Comparison of ENCODE assay signal across 13 mouse cellular contexts in the genomic region with DNA sequence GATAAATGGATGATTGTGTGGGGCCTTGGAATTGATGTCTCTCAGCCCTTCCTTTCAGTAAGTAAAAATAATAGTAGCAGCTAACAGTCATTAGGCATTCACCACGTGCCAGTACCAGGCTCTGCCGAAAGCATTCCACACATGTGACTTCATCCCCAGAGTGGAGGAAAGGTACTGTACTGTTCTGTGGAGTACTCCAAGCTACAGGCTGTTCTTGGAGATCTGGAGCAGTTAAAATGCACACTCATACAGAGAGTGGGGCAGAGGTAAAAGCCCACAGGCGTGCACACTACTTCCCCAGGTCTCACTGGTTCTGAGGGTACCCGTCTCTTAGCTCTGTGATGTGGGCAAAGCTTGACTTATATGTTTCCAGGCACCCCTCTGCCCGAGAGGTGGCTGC. TPM values are rescaled to one million over a fixed set of nuclear protein-coding genes. Genes with fewer than 3 reads are reported as not detected.
DNase-seq lines count a peak whose midpoint lies in the region; ATAC-seq lines count a peak whose summit lies in the region.
"Had no signal": no experiment of that assay in that cellular context is flagged by ENCODE, and none has a peak within 500 bp of the region (broad histone marks: within the 10 kb centered on the region; RNA-seq: fewer than 3 reads in every experiment).

No protein-coding gene starts in this region.

- WGBS in forebrain, embryonic 16.5 days: 53% methylated on average over 5 of the region's 5 CpGs
- 82% methylated on average over 5 of the region's 5 CpGs for WGBS in forebrain, embryonic 10.5 days
- WGBS in liver, embryonic 11.5 days: 63% methylated on average over 5 of the region's 5 CpGs
- WGBS in heart, embryonic 14.5 days: 44% methylated on average over 5 of the region's 5 CpGs
- 71% methylated on average over 5 of the region's 5 CpGs for WGBS in hindbrain, embryonic 12.5 days

- no peak overlapping the region for H3K27ac ChIP-seq in forebrain, embryonic 16.5 days (ENCODE audit: low read length)
- H3K27ac ChIP-seq in forebrain, embryonic 10.5 days: no peak overlapping the region
- H3K27ac ChIP-seq in liver, embryonic 11.5 days (ENCODE audit: low read depth, low read length): no peak overlapping the region; the same call in 1 of the 2 replicates
- peak overlapping the region; percentile 27 to 41; a peak in 2 of 4 replicates for H3K27ac ChIP-seq in heart, embryonic 14.5 days (replicated peaks in 1 of 2; ENCODE audit: control insufficient read depth in 1 of 2, insufficient read depth in 1 of 2, low read depth in 2 of 2, low read length in 2 of 2)
- H3K27ac ChIP-seq in hindbrain, embryonic 12.5 days: no peak overlapping the region
- H3K27ac ChIP-seq: embryonic facial prominence, embryonic 15.5 days; hindbrain, embryonic 14.5 days; midbrain, embryonic 12.5 days had no signal

- DNase-seq in forebrain, embryonic 10.5 days (ENCODE audit: extremely low spot score, low spot score): no peak
- DNase-seq in liver, embryonic 11.5 days (ENCODE audit: low spot score): no peak
- DNase-seq in liver: no peak
- peak; percentile 73 for DNase-seq in A20 (ENCODE audit: low read depth, low spot score)
- DNase-seq in left cerebral cortex, adult 11 months (ENCODE audit: low spot score): no peak
- DNase-seq: kidney, postnatal 10 days; lung, adult 2 months had no signal

- no peaks in the 10 kb centered on the region for H3K36me3 ChIP-seq in forebrain, embryonic 16.5 days (ENCODE audit: control insufficient read depth, insufficient read depth)
- H3K36me3 ChIP-seq in forebrain, embryonic 10.5 days (replicated peaks): peaks cover 37% of the 10 kb centered on the region
- 0 out of 2 replicates have a peak, but pooled peaks cover 4% of the 10 kb centered on the region for H3K36me3 ChIP-seq in liver, embryonic 11.5 days (ENCODE audit: control insufficient read depth, insufficient read depth, low read length)
- H3K36me3 ChIP-seq in heart, embryonic 14.5 days (ENCODE audit: control insufficient read depth, insufficient read depth, low read length): 0 out of 2 replicates have a peak, but pooled peaks cover 6% of the 10 kb centered on the region
- 0 out of 2 replicates have a peak, but pooled peaks cover 3% of the 10 kb centered on the region for H3K36me3 ChIP-seq in hindbrain, embryonic 12.5 days
- H3K36me3 ChIP-seq: embryonic facial prominence, embryonic 15.5 days; midbrain, embryonic 12.5 days had no signal

- 0 out of 2 replicates have a peak, but pooled peaks have one; percentile 49 for ATAC-seq in forebrain, embryonic 16.5 days
- ATAC-seq in liver, embryonic 11.5 days (replicated peaks; ENCODE audit: low FRiP score): no peak
- no peak for ATAC-seq in heart, embryonic 14.5 days (ENCODE audit: insufficient number of reproducible peaks, insufficient read depth, low FRiP score, low read depth)
- no peak for ATAC-seq in hindbrain, embryonic 12.5 days (ENCODE audit: low FRiP score)

- no peaks in the 10 kb centered on the region for H3K9me3 ChIP-seq in forebrain, embryonic 16.5 days (ENCODE audit: control insufficient read depth, low read length)
- H3K9me3 ChIP-seq in forebrain, embryonic 10.5 days: no peaks in the 10 kb centered on the region
- H3K9me3 ChIP-seq in liver, embryonic 11.5 days (ENCODE audit: control insufficient read depth, low read length): no peaks in the 10 kb centered on the region
- H3K9me3 ChIP-seq in heart, embryonic 14.5 days (ENCODE audit: control insufficient read depth, low read length): no peaks in the 10 kb centered on the region
- H3K9me3 ChIP-seq in hindbrain, embryonic 12.5 days (replicated peaks): no peaks in the 10 kb centered on the region
- H3K9me3 ChIP-seq: embryonic facial prominence, embryonic 15.5 days; midbrain, embryonic 12.5 days had no signal

- H3K4me3 ChIP-seq in forebrain, embryonic 16.5 days (replicated peaks; ENCODE audit: low read length): no peak overlapping the region
- no peak overlapping the region for H3K4me3 ChIP-seq in forebrain, embryonic 10.5 days
- no peak overlapping the region for H3K4me3 ChIP-seq in liver, embryonic 11.5 days (ENCODE audit: low read depth, low read length)
- no peak overlapping the region for H3K4me3 ChIP-seq in heart, embryonic 14.5 days (ENCODE audit: control insufficient read depth in 1 of 2, insufficient read depth in 1 of 2, low read depth in 1 of 2, low read length in 2 of 2)
- H3K4me3 ChIP-seq in hindbrain, embryonic 12.5 days: no peak overlapping the region
- H3K4me3 ChIP-seq: embryonic facial prominence, embryonic 15.5 days; midbrain, embryonic 12.5 days had no signal

- peaks cover 6% of the 10 kb centered on the region for H3K4me1 ChIP-seq in forebrain, embryonic 16.5 days (replicated peaks; ENCODE audit: control insufficient read depth, insufficient read depth, low read length)
- peaks cover 39% of the 10 kb centered on the region for H3K4me1 ChIP-seq in forebrain, embryonic 10.5 days
- peaks cover 66% of the 10 kb centered on the region for H3K4me1 ChIP-seq in liver, embryonic 11.5 days (replicated peaks; ENCODE audit: control insufficient read depth, insufficient read depth, low read length)
- H3K4me1 ChIP-seq in heart, embryonic 14.5 days (ENCODE audit: control insufficient read depth in 2 of 2, insufficient read depth in 2 of 2, low read length in 2 of 2): peaks cover 44 to 58% of the 10 kb centered on the region in 2 experiments
- peaks cover 42% of the 10 kb centered on the region for H3K4me1 ChIP-seq in hindbrain, embryonic 12.5 days

- H3K9ac ChIP-seq in forebrain, embryonic 16.5 days (replicated peaks; ENCODE audit: low read depth, low read length): no peak overlapping the region
- H3K9ac ChIP-seq in liver, embryonic 11.5 days (ENCODE audit: low read depth, low read length): 0 out of 2 replicates have a peak overlapping the region, but pooled peaks have one; percentile 6
- 0 out of 2 replicates have a peak overlapping the region, but pooled peaks have one; percentile 25 for H3K9ac ChIP-seq in heart, embryonic 14.5 days (ENCODE audit: low read length)
- no peak overlapping the region for H3K9ac ChIP-seq in hindbrain, embryonic 12.5 days
- H3K9ac ChIP-seq: embryonic facial prominence, embryonic 15.5 days; hindbrain, embryonic 14.5 days; midbrain, embryonic 12.5 days had no signal

- no peak overlapping the region for H3K4me2 ChIP-seq in forebrain, embryonic 16.5 days (ENCODE audit: low read length)
- no peak overlapping the region for H3K4me2 ChIP-seq in liver, embryonic 11.5 days
- H3K4me2 ChIP-seq in heart, embryonic 14.5 days (ENCODE audit: low read length): no peak overlapping the region
- H3K4me2 ChIP-seq in hindbrain, embryonic 12.5 days (replicated peaks): no peak overlapping the region
- H3K4me2 ChIP-seq: embryonic facial prominence, embryonic 15.5 days; hindbrain, embryonic 14.5 days; midbrain, embryonic 12.5 days had no signal

- H3K27me3 ChIP-seq in forebrain, embryonic 16.5 days (replicated peaks; ENCODE audit: control insufficient read depth, insufficient read depth, low read length): no peaks in the 10 kb centered on the region
- no peaks in the 10 kb centered on the region for H3K27me3 ChIP-seq in forebrain, embryonic 10.5 days (ENCODE audit: poor library complexity, severe bottlenecking)
- no peaks in the 10 kb centered on the region for H3K27me3 ChIP-seq in liver, embryonic 11.5 days (replicated peaks; ENCODE audit: control insufficient read depth, insufficient read depth, low read length)
- H3K27me3 ChIP-seq in heart, embryonic 14.5 days (ENCODE audit: control insufficient read depth, insufficient read depth, low read length): no peaks in the 10 kb centered on the region
- no peaks in the 10 kb centered on the region for H3K27me3 ChIP-seq in hindbrain, embryonic 12.5 days
- H3K27me3 ChIP-seq: embryonic facial prominence, embryonic 15.5 days; midbrain, embryonic 12.5 days had no signal

RNA-seq across cellular contexts. Expression of a gene that starts 8.7 kb away (rescaled TPM):
- polyA plus RNA-seq in forebrain, embryonic 16.5 days (2015; fragmentation: Nextera tagmentation; extraction: Ambion mirVana): 22.0 and 22.5 TPM in 2 replicates
- polyA plus RNA-seq in forebrain, embryonic 10.5 days (2016; fragmentation: Nextera tagmentation; extraction: Ambion mirVana): 15.9 and 17.2 TPM in 2 replicates
- polyA plus RNA-seq in liver, embryonic 11.5 days (2014; fragmentation: Nextera tagmentation; extraction: Ambion mirVana): 15.2 and 16.5 TPM in 2 replicates
- 12.6 and 14.5 TPM in 2 replicates for polyA plus RNA-seq in heart, embryonic 14.5 days (2014; fragmentation: Nextera tagmentation; extraction: Ambion mirVana)
- 22.7 and 24.7 TPM in 2 replicates for polyA plus RNA-seq in hindbrain, embryonic 12.5 days (2016; fragmentation: Nextera tagmentation; extraction: Ambion mirVana)

Comparison
In these comparisons a context has a peak if more than half of its experiments do, and no peak if none do; other contexts are left out.
1. H3K27ac ChIP-seq: peak in heart, embryonic 14.5 days (2 of 2); none in forebrain, embryonic 16.5 days (single experiment), forebrain, embryonic 10.5 days (single experiment), liver, embryonic 11.5 days (single experiment) and hindbrain, embryonic 12.5 days (single experiment).
2. H3K9ac ChIP-seq: peak in liver, embryonic 11.5 days (single experiment) and heart, embryonic 14.5 days (single experiment); none in forebrain, embryonic 16.5 days (single experiment) and hindbrain, embryonic 12.5 days (single experiment).